Mouse (Mus musculus) embryonic fibroblast, embryonic 13.5 days (primary cell): ENCODE measurements at regions not wholly inside any gene's neighbourhood (a gene's known extent, or its start where the extent isn't known, plus 50 kb on each side); places are given as distances from the start of the nearest gene placed in this dataset.

Experiments used
- CTCF ChIP-seq: IDR thresholded peaks from 2 replicates; pipeline ENCODE4 v1.5.1; 2011; ENCODE audit warnings: mild to moderate bottlenecking, control low read depth, low read length, moderate library complexity, borderline replicate concordance; ENCODE audit not compliant: insufficient read depth
- POLR2A ChIP-seq: IDR thresholded peaks from 2 replicates; pipeline ENCODE4 v1.6.1; 2011; ENCODE audit warnings: low read depth, mild to moderate bottlenecking, control low read depth, low read length, moderate library complexity

DNA sequence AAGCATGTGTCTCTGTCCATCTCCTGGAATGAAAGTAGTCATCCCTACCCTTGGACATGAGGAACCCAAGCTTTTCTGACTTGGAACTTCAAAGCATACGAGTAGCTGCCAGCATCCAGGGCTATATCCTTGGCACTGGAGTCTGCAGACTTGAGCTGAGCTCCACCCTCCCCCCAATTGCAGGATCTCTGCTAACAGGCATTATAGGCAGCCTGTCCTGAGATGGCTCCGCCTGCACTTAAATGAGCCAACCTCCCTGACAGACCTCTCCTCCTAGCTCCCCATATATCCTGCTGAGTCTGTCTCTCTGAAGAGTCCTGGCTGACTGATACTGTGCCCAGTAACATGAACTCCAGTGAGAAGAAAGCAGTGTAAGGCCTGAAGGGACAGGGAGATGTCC, 141.4 kb downstream of the Rybp start:
- no peak for TF ChIP-seq POLR2A
- TF ChIP-seq CTCF = no peak
